Mouse (Mus musculus): ENCODE results near the gene Trappc6a.

Gene Trappc6a

DNA sequence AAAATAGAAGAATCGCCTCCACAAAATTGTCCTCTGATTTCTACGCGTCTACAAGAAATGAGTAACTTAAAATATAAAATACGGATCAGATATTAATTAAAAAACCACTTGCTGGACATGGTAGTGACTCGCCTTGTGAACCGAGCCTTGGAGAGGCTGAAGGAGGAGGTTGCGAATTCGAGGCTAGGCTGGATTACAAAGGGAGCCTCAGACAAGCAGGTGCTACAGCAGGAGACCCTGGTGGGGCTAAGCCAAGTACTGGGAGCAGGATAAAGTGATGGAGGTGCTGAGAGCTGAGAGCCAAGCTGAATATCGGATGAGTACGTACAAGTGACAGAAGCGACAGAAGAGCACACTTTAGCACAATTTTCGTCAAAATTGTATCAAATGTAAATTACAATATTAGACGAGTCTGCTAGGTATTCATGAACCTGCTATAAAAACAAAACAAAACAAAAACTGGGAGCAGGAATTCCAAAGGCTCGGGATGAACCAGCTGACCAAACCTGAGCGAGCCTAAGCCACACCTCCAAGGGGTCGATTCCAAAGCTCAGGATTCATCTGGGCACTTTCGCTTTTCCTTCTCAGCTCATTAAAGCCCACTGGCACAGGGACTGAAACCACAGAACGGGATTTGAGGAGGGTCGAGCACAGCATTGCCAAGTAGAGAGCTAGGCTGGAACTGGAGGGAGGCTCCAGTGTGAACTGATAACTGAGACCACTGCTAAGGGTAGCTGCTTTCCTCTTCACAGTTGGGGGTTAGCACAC, 54.6 kb downstream of the Trappc6a start, which contains the start of gene Ppp1r37:
TSS of gene Ppp1r37 (minus strand) at position 434 of the 768 bp plus-strand sequence.
- DNase-seq: peak in 1 of 2 experiments; percentile 61

GRCm38 (mm10) chr7:19563884-19564283, 55.7 kb downstream of the Trappc6a start:
- no peak for DNase-seq

- no peak for DNase-seq
Observed at GRCm38 (mm10) chr7:19564455-19564854, 56.3 kb downstream of the Trappc6a start.

Measured in kidney, adult 8-10 months (tissue).